Mouse (Mus musculus): ENCODE results near the gene Fcgr3.
"Not testable (repeated sequence)": the region's sequence is repeated elsewhere in the genome, so short reads cannot be mapped to it uniquely, and the experiment has no call there.

DNA sequence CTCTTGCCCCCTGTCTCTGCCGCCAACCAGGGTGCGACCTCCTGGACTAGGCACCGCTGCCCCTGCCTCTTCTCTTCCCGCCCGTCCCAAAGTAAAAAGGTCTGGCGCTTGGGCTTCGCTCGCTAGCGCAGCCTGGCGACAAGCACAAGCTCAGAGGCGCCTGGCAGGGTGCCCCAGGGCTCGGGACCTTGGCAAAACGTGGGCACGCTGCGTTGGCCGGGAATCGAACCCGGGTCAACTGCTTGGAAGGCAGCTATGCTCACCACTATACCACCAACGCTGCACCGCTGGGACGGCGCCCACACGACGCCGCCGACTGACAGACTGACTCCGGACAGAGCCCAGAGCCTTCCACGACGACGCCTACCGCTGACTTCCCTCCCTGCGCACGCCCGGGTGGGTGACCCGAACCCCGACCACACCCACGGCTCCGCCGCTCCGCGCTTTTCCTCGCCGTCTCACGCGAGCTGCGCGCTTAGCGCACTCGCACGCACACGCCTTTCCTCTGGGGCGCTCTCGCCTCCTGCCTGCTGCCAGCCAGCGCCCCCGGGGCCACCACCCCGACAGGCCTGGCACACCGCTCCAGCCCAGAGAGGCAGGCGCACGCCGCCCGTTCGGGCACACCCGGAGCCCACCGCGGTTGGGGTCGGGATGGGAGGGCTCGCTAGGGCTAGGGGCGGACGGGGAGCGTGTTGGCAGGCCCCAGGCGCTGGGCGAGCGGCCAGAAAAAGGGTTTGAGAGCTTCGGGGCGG lies at the start of gene Fcgr3:
- TF ChIP-seq CTCF (IDR thresholded peaks at IDR 0.05; ENCODE audit: low read depth): peak; percentile 65
- not testable (repeated sequence) for TF ChIP-seq EP300 (IDR thresholded peaks at IDR 0.05; ENCODE audit: low read depth)
